Mouse (Mus musculus) lung, postnatal 0 days (tissue): Measurements from ENCODE around the gene Naxe. TPM values are rescaled to one million over a fixed set of nuclear protein-coding genes. Genes with fewer than 3 reads are reported as not detected.
A peak's percentile ranks its signal among the peaks of the same experiment; 100 is the strongest.

Source experiments
- ATAC-seq: fragments of 200-750 bp; cut with Nextera tagmentation; 2 replicates; pipeline ENCODE4 v1.8.0; 2017; ENCODE audit warnings: moderate library complexity
- DNase-seq: peaks from one replicate; pipeline ENCODE4 v3.0.0-alpha.2; 2016; ENCODE audit warnings: low spot score
- H3K27ac ChIP-seq: fragments of 300-500 bp; sonication (generic); 2 replicates; pipeline ENCODE4 v1.5.1; 2014; ENCODE audit warnings: antibody characterized with exemption, mild to moderate bottlenecking, low read length, mixed read lengths
- H3K27me3 ChIP-seq: fragments of 300-500 bp; sonication (generic); replicated peaks from 2 replicates; pipeline ENCODE4 v1.6.1; 2014; ENCODE audit warnings: low read length, mixed read lengths; ENCODE audit not compliant: insufficient read depth
- H3K36me3 ChIP-seq: fragments of 300-500 bp; sonication (generic); 2 replicates; pipeline ENCODE4 v1.6.1; 2014; ENCODE audit warnings: low read length, mixed read lengths; ENCODE audit not compliant: insufficient read depth
- H3K4me1 ChIP-seq: fragments of 300-500 bp; sonication (generic); 2 replicates; pipeline ENCODE4 v1.6.1; 2014; ENCODE audit warnings: antibody characterized with exemption, low read depth, low read length, mixed read lengths; ENCODE audit not compliant: insufficient read depth
- H3K4me2 ChIP-seq: fragments of 300-500 bp; sonication (generic); replicated peaks from 2 replicates; pipeline ENCODE4 v1.6.1; 2014; ENCODE audit warnings: low read depth, mild to moderate bottlenecking, low read length, moderate library complexity, mixed read lengths
- H3K4me3 ChIP-seq: fragments of 300-500 bp; sonication (generic); 2 replicates; pipeline ENCODE4 v1.5.1; 2014; ENCODE audit warnings: low read depth, low read length
- H3K9ac ChIP-seq: fragments of 300-500 bp; sonication (generic); replicated peaks from 2 replicates; pipeline ENCODE4 v1.6.1; 2014; ENCODE audit warnings: low read depth, mild to moderate bottlenecking
- H3K9me3 ChIP-seq: fragments of 300-500 bp; sonication (generic); 2 replicates; pipeline ENCODE4 v1.6.1; 2016; ENCODE audit warnings: low read length, mixed read lengths
- CTCF ChIP-seq: IDR thresholded peaks from 2 replicates; pipeline ENCODE4 v1.5.1; 2016; ENCODE audit warnings: antibody characterized with exemption, mild to moderate bottlenecking
- EP300 ChIP-seq: IDR thresholded peaks from 2 replicates; pipeline ENCODE4 v1.6.1; 2016; ENCODE audit warnings: antibody characterized with exemption, mild to moderate bottlenecking, control low read depth
- WGBS: fragments of 180-500 bp; shearing (Covaris S2); extraction: QIAGEN DNeasy Blood & Tissue Kit; methylation state at CpG from one replicate; pipeline ENCODE4 v1.1.7; 2014; 5-methylcytosine and 5-hydroxymethylcytosine counted together
- polyA plus RNA-seq: library from polyadenylated mRNA; unstranded; fragments of >200 nt; fragmentation: Nextera tagmentation; extraction: Ambion mirVana; gene quantifications from 2 replicates; pipeline ENCODE4 v1.2.1, GENCODE M21; 2015

Naxe gene
- polyA plus RNA-seq, 1 experiment from 2014 or later = 186 TPM

GRCm38 (mm10) chr3:88097666-88098065 lies 39.4 kb upstream of the Naxe start:
- Histone ChIP-seq H3K4me2 (no peak overlapping the region), H3K4me1 (no peaks in the 10 kb centered on the region), H3K27ac (no peak overlapping the region), H3K36me3 (no peaks in the 10 kb centered on the region; the same call in 1 of the 2 replicates), H3K9ac (no peak overlapping the region), H3K4me3 (no peak overlapping the region), H3K9me3 (no peaks in the 10 kb centered on the region), H3K27me3 (no peaks in the 10 kb centered on the region)
- DNase-seq = no peak
- no peak for ATAC-seq
- TF ChIP-seq EP300 (no peak), CTCF (no peak)
- 67% methylated on average over 6 of the region's 6 CpGs for WGBS

DNA sequence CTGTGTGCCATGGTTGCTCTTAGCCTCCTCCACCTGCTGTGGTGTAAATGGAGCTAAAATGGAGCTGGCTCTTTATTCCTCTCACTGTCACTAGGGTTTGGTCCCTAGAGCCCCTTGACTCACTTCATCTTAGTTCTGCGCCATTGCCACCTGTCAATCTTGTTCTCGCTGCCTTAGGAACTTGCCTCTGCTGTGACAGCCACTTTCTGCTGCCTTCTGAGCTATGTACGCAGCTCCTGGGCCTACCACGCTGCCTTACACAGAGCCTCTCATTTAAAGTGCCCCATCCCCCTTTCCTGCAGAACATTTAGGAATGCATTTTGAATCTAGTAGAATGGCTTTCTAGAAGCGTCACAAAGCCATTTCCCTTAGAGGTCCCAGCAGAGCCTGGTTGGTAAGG lies 35.8 kb upstream of the Naxe start:
- DNase-seq (no peak), ATAC-seq (no peak)
- Histone ChIP-seq H3K9me3 (no peaks in the 10 kb centered on the region), H3K4me2 (no peak overlapping the region), H3K4me3 (no peak overlapping the region), H3K9ac (no peak overlapping the region), H3K27ac (no peak overlapping the region), H3K4me1 (no peaks in the 10 kb centered on the region), H3K27me3 (no peaks in the 10 kb centered on the region), H3K36me3 (no peaks in the 10 kb centered on the region; the same call in 1 of the 2 replicates)
- WGBS = 87% methylated on average over 5 of the region's 5 CpGs
- TF ChIP-seq EP300 (no peak), CTCF (no peak)

GRCm38 (mm10) chr3:88090616-88091015 lies 32.3 kb upstream of the Naxe start:
- Histone ChIP-seq H3K4me3 (no peak overlapping the region), H3K9ac (no peak overlapping the region), H3K36me3 (no peaks in the 10 kb centered on the region; the same call in 1 of the 2 replicates), H3K27ac (no peak overlapping the region), H3K4me2 (no peak overlapping the region), H3K27me3 (no peaks in the 10 kb centered on the region), H3K9me3 (no peaks in the 10 kb centered on the region), H3K4me1 (no peaks in the 10 kb centered on the region)
- DNase-seq (no peak), ATAC-seq (no peak)
- 95% methylated on average over 6 of the region's 6 CpGs for WGBS
- TF ChIP-seq EP300 = no peak
- TF ChIP-seq CTCF = no peak

DNA sequence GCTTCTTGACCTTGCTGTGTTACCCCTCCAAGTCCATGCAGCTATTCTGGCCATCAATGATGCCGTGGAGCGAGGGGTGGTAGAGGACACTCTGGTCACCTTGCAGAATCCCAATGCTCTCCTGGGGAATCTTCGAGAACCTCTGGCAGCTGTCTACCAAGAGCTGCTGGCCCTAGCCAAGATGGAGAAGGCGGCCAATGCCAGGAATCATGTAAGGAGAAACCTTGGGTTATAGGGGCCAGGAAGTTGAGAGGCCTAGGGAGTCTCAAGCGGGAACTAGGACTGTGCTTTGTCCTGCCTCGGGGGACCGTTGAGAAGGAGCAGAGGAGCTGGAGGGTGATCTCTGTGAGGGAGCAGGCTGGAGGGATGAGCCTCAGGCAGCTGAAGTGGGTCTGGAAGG lies 31.8 kb upstream of the Naxe start:
- Histone ChIP-seq H3K27ac (no peak overlapping the region), H3K4me1 (no peaks in the 10 kb centered on the region), H3K36me3 (no peaks in the 10 kb centered on the region; the same call in 1 of the 2 replicates), H3K4me3 (no peak overlapping the region), H3K9ac (no peak overlapping the region), H3K4me2 (no peak overlapping the region), H3K27me3 (no peaks in the 10 kb centered on the region), H3K9me3 (no peaks in the 10 kb centered on the region)
- TF ChIP-seq EP300 = no peak
- no peak for TF ChIP-seq CTCF
- DNase-seq = no peak
- 93% methylated on average over 7 of the region's 7 CpGs for WGBS
- ATAC-seq = no peak

DNA sequence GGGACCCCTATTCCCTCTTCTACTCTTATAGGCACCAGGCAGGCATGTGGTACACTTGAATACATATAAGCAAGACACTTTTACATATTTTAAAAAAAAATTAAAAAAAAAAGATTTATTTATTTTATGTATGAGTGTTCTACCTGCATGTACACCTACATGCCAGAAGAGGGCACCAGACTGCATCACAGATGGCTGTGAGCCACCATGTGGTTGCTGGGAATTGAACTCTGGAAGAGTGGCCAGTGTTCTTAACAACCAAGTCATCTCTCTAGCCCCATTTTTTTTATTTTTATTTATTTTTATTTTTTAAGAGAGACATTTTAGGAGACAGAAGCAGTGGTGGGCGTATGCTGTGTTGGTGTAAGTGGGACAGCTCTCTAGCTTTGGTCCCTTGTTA lies 29.4 kb upstream of the Naxe start:
- Histone ChIP-seq H3K9me3 (no peaks in the 10 kb centered on the region), H3K4me2 (no peak overlapping the region), H3K36me3 (no peaks in the 10 kb centered on the region), H3K27me3 (no peaks in the 10 kb centered on the region), H3K4me1 (no peaks in the 10 kb centered on the region), H3K9ac (no peak overlapping the region), H3K27ac (no peak overlapping the region), H3K4me3 (no peak overlapping the region)
- no peak; the same call in 1 of the 2 replicates for TF ChIP-seq EP300
- peak; percentile 84 for TF ChIP-seq CTCF
- peak; percentile 51 for DNase-seq
- ATAC-seq = peak; percentile 37
- WGBS = 86% methylated on average over 1 of the region's 1 CpGs

GRCm38 (mm10) chr3:88085459-88085858 lies 27.2 kb upstream of the Naxe start:
- 97% methylated on average over 9 of the region's 9 CpGs for WGBS
- no peak overlapping the region for H3K27ac ChIP-seq
- ATAC-seq = no peak

GRCm38 (mm10) chr3:88084001-88084400 lies 25.7 kb upstream of the Naxe start:
- Histone ChIP-seq H3K27me3 (no peaks in the 10 kb centered on the region), H3K4me3 (no peak overlapping the region), H3K4me2 (no peak overlapping the region), H3K9ac (no peak overlapping the region), H3K36me3 (no peaks in the 10 kb centered on the region), H3K9me3 (no peaks in the 10 kb centered on the region), H3K4me1 (peaks cover 6% of the 10 kb centered on the region; the same call in 1 of the 2 replicates), H3K27ac (no peak overlapping the region)
- no peak for TF ChIP-seq EP300
- no peak for TF ChIP-seq CTCF
- WGBS = 98% methylated on average over 2 of the region's 2 CpGs
- ATAC-seq (no peak), DNase-seq (no peak)

More at GRCm38 (mm10) chr3:88085459-88085858, 27.2 kb upstream of the Naxe start:
- no peaks in the 10 kb centered on the region for H3K27me3 ChIP-seq
- peaks cover 6% of the 10 kb centered on the region; the same call in 1 of the 2 replicates for H3K4me1 ChIP-seq
- H3K9ac ChIP-seq = no peak overlapping the region
- H3K36me3 ChIP-seq = no peaks in the 10 kb centered on the region
- H3K4me3 ChIP-seq = no peak overlapping the region
- no peaks in the 10 kb centered on the region for H3K9me3 ChIP-seq
- no peak for DNase-seq
- TF ChIP-seq EP300 = no peak
- TF ChIP-seq CTCF = no peak
- no peak overlapping the region for H3K4me2 ChIP-seq
